Mouse (Mus musculus) limb, embryonic 12.5 days (tissue): ENCODE data around the gene Itga7. TPM values are rescaled to one million over a fixed set of nuclear protein-coding genes. Genes with fewer than 3 reads are reported as not detected.
"Not testable (repeated sequence)": the region's sequence is repeated elsewhere in the genome, so short reads cannot be mapped to it uniquely, and the experiment has no call there.

Experiments
- ATAC-seq: fragments of 200-750 bp; cut with Nextera tagmentation; 2 replicates; pipeline ENCODE4 v1.8.0; 2017; ENCODE audit warnings: low read depth, moderate TSS enrichment; ENCODE audit not compliant: insufficient number of reproducible peaks, insufficient read depth, low FRiP score, low TSS enrichment
- H3K27ac ChIP-seq: fragments of 300-500 bp; sonication (generic); 2 replicates; pipeline ENCODE4 v1.5.1; 2016; ENCODE audit warnings: mild to moderate bottlenecking, moderate library complexity
- H3K27me3 ChIP-seq: fragments of 300-500 bp; sonication (generic); 2 replicates; pipeline ENCODE4 v1.6.1; 2016; ENCODE audit warnings: mild to moderate bottlenecking, moderate library complexity
- H3K36me3 ChIP-seq: fragments of 300-500 bp; sonication (generic); 2 replicates; pipeline ENCODE4 v1.6.1; 2016; ENCODE audit warnings: mild to moderate bottlenecking, moderate library complexity
- H3K4me1 ChIP-seq: fragments of 300-500 bp; sonication (generic); replicated peaks from 2 replicates; pipeline ENCODE4 v1.6.1; 2016
- H3K4me2 ChIP-seq: fragments of 300-500 bp; sonication (generic); 2 replicates; pipeline ENCODE4 v1.6.1; 2016; ENCODE audit warnings: mild to moderate bottlenecking, moderate library complexity
- H3K4me3 ChIP-seq: fragments of 300-500 bp; sonication (generic); replicated peaks from 2 replicates; pipeline ENCODE4 v1.5.1; 2016; ENCODE audit warnings: mild to moderate bottlenecking
- H3K9ac ChIP-seq: fragments of 300-500 bp; sonication (generic); replicated peaks from 2 replicates; pipeline ENCODE4 v1.6.1; 2016; ENCODE audit warnings: mild to moderate bottlenecking, moderate library complexity
- H3K9me3 ChIP-seq: fragments of 300-500 bp; sonication (generic); 2 replicates; pipeline ENCODE4 v1.6.1; 2016; ENCODE audit warnings: mild to moderate bottlenecking, moderate library complexity
- WGBS: fragments of 180-500 bp; shearing (Covaris S2); methylation state at CpG from one replicate; pipeline ENCODE4 v1.1.7; 2016; 5-methylcytosine and 5-hydroxymethylcytosine counted together
- polyA plus RNA-seq: library from polyadenylated mRNA; unstranded; fragments of >200 nt; fragmentation: Nextera tagmentation; extraction: Ambion mirVana; gene quantifications from 2 replicates; pipeline ENCODE4 v1.2.1, GENCODE M21; 2016

Gene Itga7
- polyA plus RNA-seq, 1 experiment from 2014 or later = 1.7 TPM

- H3K4me2 ChIP-seq = no peak within 1 kb of the TSS
- H3K9ac ChIP-seq = no peak within 1 kb of the TSS; the same call in 1 of the 2 replicates
- no peak within 1 kb of the TSS for H3K4me3 ChIP-seq
- no peaks in the 10 kb centered on the region for H3K36me3 ChIP-seq
- no peaks in the 10 kb centered on the region for H3K4me1 ChIP-seq
- H3K27me3 ChIP-seq = no peaks in the 10 kb centered on the region
- ATAC-seq = no peak
- H3K27ac ChIP-seq = no peak within 1 kb of the TSS
- no peaks in the 10 kb centered on the region for H3K9me3 ChIP-seq
- 84% methylated on average over 12 of the region's 12 CpGs for WGBS
These were observed 27.3 kb downstream of the Itga7 start, which contains the start of gene Mettl7b for GRCm38 (mm10) chr10:128960590-128961584. Mettl7b (minus strand) TSS chr10:128960988.

GRCm38 (mm10) chr10:128964961-128965360 is 31.3 kb downstream of the Itga7 start:
- H3K4me1 ChIP-seq = no peaks in the 10 kb centered on the region
- no peak overlapping the region for H3K9ac ChIP-seq
- no peak overlapping the region for H3K27ac ChIP-seq
- ATAC-seq = no peak
- H3K36me3 ChIP-seq = no peaks in the 10 kb centered on the region
- H3K9me3 ChIP-seq = no peaks in the 10 kb centered on the region
- no peak overlapping the region for H3K4me3 ChIP-seq
- no peaks in the 10 kb centered on the region for H3K27me3 ChIP-seq
- H3K4me2 ChIP-seq = no peak overlapping the region
- 67% methylated on average over 2 of the region's 2 CpGs for WGBS

GRCm38 (mm10) chr10:128965871-128966270 is 32.3 kb downstream of the Itga7 start:
- 81% methylated on average over 6 of the region's 6 CpGs for WGBS
- Histone ChIP-seq H3K27ac (no peak overlapping the region), H3K4me3 (no peak overlapping the region), H3K4me1 (no peaks in the 10 kb centered on the region), H3K9ac (no peak overlapping the region), H3K36me3 (no peaks in the 10 kb centered on the region), H3K4me2 (no peak overlapping the region), H3K27me3 (no peaks in the 10 kb centered on the region), H3K9me3 (no peaks in the 10 kb centered on the region)
- ATAC-seq = no peak

GRCm38 (mm10) chr10:128968341-128968749 is 34.7 kb downstream of the Itga7 start:
- Histone ChIP-seq H3K36me3 (no peaks in the 10 kb centered on the region), H3K9me3 (no peaks in the 10 kb centered on the region), H3K4me3 (no peak overlapping the region), H3K9ac (no peak overlapping the region), H3K27me3 (no peaks in the 10 kb centered on the region), H3K27ac (no peak overlapping the region), H3K4me2 (no peak overlapping the region), H3K4me1 (no peaks in the 10 kb centered on the region)
- ATAC-seq = no peak
- 43% methylated on average over 1 of the region's 1 CpGs for WGBS

- H3K9me3 ChIP-seq = no peaks in the 10 kb centered on the region
- ATAC-seq = no peak
- no peaks in the 10 kb centered on the region for H3K4me1 ChIP-seq
- no peak overlapping the region for H3K9ac ChIP-seq
- 54% methylated on average over 1 of the region's 1 CpGs for WGBS
- H3K4me3 ChIP-seq = no peak overlapping the region
- no peak overlapping the region for H3K27ac ChIP-seq
- H3K36me3 ChIP-seq = no peaks in the 10 kb centered on the region
- no peak overlapping the region for H3K4me2 ChIP-seq
- H3K27me3 ChIP-seq = no peaks in the 10 kb centered on the region
These were observed 37.2 kb downstream of the Itga7 start for GRCm38 (mm10) chr10:128970740-128971250.

- Histone ChIP-seq H3K27ac (no peak overlapping the region), H3K36me3 (no peaks in the 10 kb centered on the region), H3K4me2 (no peak overlapping the region), H3K9me3 (no peaks in the 10 kb centered on the region), H3K27me3 (no peaks in the 10 kb centered on the region), H3K4me1 (peaks cover 7% of the 10 kb centered on the region), H3K9ac (no peak overlapping the region), H3K4me3 (no peak overlapping the region)
- 81% methylated on average over 4 of the region's 4 CpGs for WGBS
- no peak for ATAC-seq
These were observed 39.2 kb downstream of the Itga7 start for GRCm38 (mm10) chr10:128972841-128973240.

GRCm38 (mm10) chr10:128976395-128976794 is 42.8 kb downstream of the Itga7 start:
- WGBS = 56% methylated on average over 3 of the region's 3 CpGs

GRCm38 (mm10) chr10:128977522-128978114 is 44.0 kb downstream of the Itga7 start:
- H3K27ac ChIP-seq = no peak overlapping the region
- ATAC-seq = peak; percentile 54; the same call in 1 of the 2 replicates
- H3K9ac ChIP-seq = no peak overlapping the region
- 14% methylated on average over 9 of the region's 9 CpGs for WGBS
- H3K4me1 ChIP-seq = peaks cover 21% of the 10 kb centered on the region
- H3K36me3 ChIP-seq = no peaks in the 10 kb centered on the region
- H3K4me3 ChIP-seq = no peak overlapping the region
- H3K9me3 ChIP-seq = no peaks in the 10 kb centered on the region
- no peaks in the 10 kb centered on the region for H3K27me3 ChIP-seq
- H3K4me2 ChIP-seq = no peak overlapping the region

More at GRCm38 (mm10) chr10:128976395-128976794, 42.8 kb downstream of the Itga7 start:
- Histone ChIP-seq H3K4me2 (no peak overlapping the region), H3K36me3 (no peaks in the 10 kb centered on the region), H3K4me1 (peaks cover 21% of the 10 kb centered on the region), H3K27ac (no peak overlapping the region), H3K4me3 (no peak overlapping the region), H3K9ac (no peak overlapping the region), H3K9me3 (no peaks in the 10 kb centered on the region), H3K27me3 (no peaks in the 10 kb centered on the region)
- no peak for ATAC-seq

GRCm38 (mm10) chr10:128980644-128981365 is 47.2 kb downstream of the Itga7 start:
- no peak overlapping the region for H3K9ac ChIP-seq
- no peak for ATAC-seq
- peaks cover 21% of the 10 kb centered on the region for H3K4me1 ChIP-seq
- H3K4me2 ChIP-seq = no peak overlapping the region
- no peak overlapping the region for H3K27ac ChIP-seq
- H3K4me3 ChIP-seq = no peak overlapping the region
- WGBS = 70% methylated on average over 3 of the region's 3 CpGs
- H3K36me3 ChIP-seq = no peaks in the 10 kb centered on the region
- H3K27me3 ChIP-seq = no peaks in the 10 kb centered on the region
- no peaks in the 10 kb centered on the region for H3K9me3 ChIP-seq

GRCm38 (mm10) chr10:128989131-128989530 is 55.5 kb downstream of the Itga7 start, which contains the start of gene Olfr9:
Olfr9 (plus strand) TSS chr10:128989431.
- not testable (repeated sequence) for H3K4me1 ChIP-seq, H3K27me3 ChIP-seq, H3K9me3 ChIP-seq, H3K9ac ChIP-seq, H3K4me2 ChIP-seq, H3K27ac ChIP-seq, H3K36me3 ChIP-seq, ATAC-seq, H3K4me3 ChIP-seq
- WGBS = 65% methylated on average over 1 of the region's 1 CpGs
